Mouse (Mus musculus) erythroblast, embryonic 14.5 days (primary cell): ENCODE data around the gene Gbp10.
"Not testable (repeated sequence)": the region's sequence is repeated elsewhere in the genome, so short reads cannot be mapped to it uniquely, and the experiment has no call there.

Experiments used
- GATA1 ChIP-seq: IDR thresholded peaks from 2 replicates; pipeline ENCODE4 v1.6.1; 2012; ENCODE audit warnings: low read length, inconsistent platforms, mixed read lengths
- TAL1 ChIP-seq: IDR thresholded peaks from 3 replicates; pipeline ENCODE4 v1.6.1; 2012; ENCODE audit warnings: low read length, inconsistent platforms, mixed read lengths

DNA sequence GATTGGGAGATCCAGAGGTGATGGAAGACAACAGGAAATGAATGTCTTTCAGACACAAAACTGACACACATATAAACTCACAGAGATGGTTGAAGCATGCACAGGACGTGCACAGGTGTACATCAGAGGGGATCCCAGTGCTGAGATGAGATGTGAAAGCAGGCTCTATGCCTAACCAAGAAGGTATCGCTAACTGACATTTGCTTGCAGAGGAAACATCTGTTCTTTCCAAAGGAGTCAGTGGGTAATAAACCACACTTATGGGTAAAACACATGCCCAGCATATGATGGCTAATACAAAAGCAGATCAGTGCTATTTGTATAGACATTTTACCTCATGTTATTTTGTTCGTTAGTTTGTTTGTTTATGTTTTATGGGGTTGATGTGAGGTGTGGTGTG lies 21.3 kb upstream of the Gbp10 start:
- not testable (repeated sequence) for TF ChIP-seq TAL1, GATA1
